Comparison of ENCODE assay signal across 19 mouse cellular contexts in genomic region chr6:86270373-86271068, GRCm38 (mm10).
DNase-seq lines count a peak whose midpoint lies in the region; ATAC-seq and TF ChIP-seq lines count a peak whose summit lies in the region.
"Had no signal": no experiment of that assay in that cellular context is flagged by ENCODE, and none has a peak within 500 bp of the region (broad histone marks: within the 10 kb centered on the region; RNA-seq: fewer than 3 reads in every experiment).

No protein-coding gene starts in this region.

- ATAC-seq in kidney, postnatal 0 days (replicated peaks; ENCODE audit: low FRiP score, low read depth), result peak; percentile 51; the same call in 1 of the 2 replicates
- ATAC-seq in hindbrain, embryonic 11.5 days (ENCODE audit: low FRiP score), result no peak
- ATAC-seq: forebrain, postnatal 0 days; intestine, postnatal 0 days; midbrain, embryonic 16.5 days had no signal

- H3K27me3 ChIP-seq in kidney, postnatal 0 days (ENCODE audit: insufficient read depth, low read length), result no peaks in the 10 kb centered on the region
- no peaks in the 10 kb centered on the region for H3K27me3 ChIP-seq in hindbrain, embryonic 11.5 days (ENCODE audit: control insufficient read depth, insufficient read depth, low read length)
- H3K27me3 ChIP-seq: neural tube, embryonic 13.5 days had no signal

- no peaks in the 10 kb centered on the region for H3K9me3 ChIP-seq in kidney, postnatal 0 days (replicated peaks; ENCODE audit: low read length)
- H3K9me3 ChIP-seq in hindbrain, embryonic 11.5 days (ENCODE audit: control insufficient read depth, low read length), result no peaks in the 10 kb centered on the region
- H3K9me3 ChIP-seq: neural tube, embryonic 13.5 days had no signal

- no peak overlapping the region for H3K4me3 ChIP-seq in kidney, postnatal 0 days (replicated peaks; ENCODE audit: low read depth, low read length)
- no peak overlapping the region for H3K4me3 ChIP-seq in hindbrain, embryonic 11.5 days (ENCODE audit: low read depth, low read length)
- H3K4me3 ChIP-seq: left cerebral cortex, adult 2 months; myocyte; neural tube, embryonic 13.5 days had no signal

- DNase-seq in embryo, embryonic 10 days (ENCODE audit: low spot score), result peak; percentile 17
- no peak for DNase-seq in embryo, embryonic 11 days
- peak; percentile 86 for DNase-seq in kidney, postnatal 0 days (ENCODE audit: low spot score)
- no peak for DNase-seq in kidney, postnatal 10 days
- peak; percentile 18 for DNase-seq in adrenal gland, postnatal 25 days
- DNase-seq in hindbrain, embryonic 11.5 days (ENCODE audit: low spot score), result no peak
- DNase-seq in layer of hippocampus, adult 8-10 months (ENCODE audit: low spot score in 2 of 2), result no peak
- DNase-seq: forebrain, postnatal 0 days; gastrocnemius, postnatal 14 days; heart, adult 11 months; kidney, postnatal 4 days; left cerebral cortex, postnatal 4 days; lung, postnatal 4 days had no signal

- H3K4me2 ChIP-seq in kidney, postnatal 0 days (ENCODE audit: low read length), result no peak overlapping the region
- H3K4me2 ChIP-seq in hindbrain, embryonic 11.5 days (replicated peaks; ENCODE audit: low read depth, low read length), result no peak overlapping the region
- H3K4me2 ChIP-seq: heart, embryonic 11.5 days; neural tube, embryonic 13.5 days had no signal

- TF ChIP-seq CTCF in kidney, postnatal 0 days (IDR thresholded peaks at IDR 0.05; ENCODE audit: low read depth), result no peak

- no peaks in the 10 kb centered on the region for H3K36me3 ChIP-seq in kidney, postnatal 0 days (ENCODE audit: insufficient read depth, low read length)
- H3K36me3 ChIP-seq in hindbrain, embryonic 11.5 days (ENCODE audit: control insufficient read depth, insufficient read depth, low read length), result no peaks in the 10 kb centered on the region
- H3K36me3 ChIP-seq: neural tube, embryonic 13.5 days had no signal

- H3K9ac ChIP-seq in kidney, postnatal 0 days (ENCODE audit: low read depth, low read length), result no peak overlapping the region
- no peak overlapping the region for H3K9ac ChIP-seq in hindbrain, embryonic 11.5 days (ENCODE audit: low read depth, low read length)
- H3K9ac ChIP-seq: forebrain, postnatal 0 days; neural tube, embryonic 13.5 days had no signal

- H3K27ac ChIP-seq in kidney, postnatal 0 days, result no peak overlapping the region
- no peak overlapping the region for H3K27ac ChIP-seq in hindbrain, embryonic 11.5 days (ENCODE audit: low read depth, low read length)
- H3K27ac ChIP-seq: left cerebral cortex, adult 2 months; neural tube, embryonic 13.5 days had no signal

- 39% methylated on average over 8 of the region's 8 CpGs for WGBS in kidney, postnatal 0 days
- WGBS in hindbrain, embryonic 11.5 days, result 73% methylated on average over 8 of the region's 8 CpGs

- no peaks in the 10 kb centered on the region for H3K4me1 ChIP-seq in kidney, postnatal 0 days (replicated peaks; ENCODE audit: insufficient read depth, low read length)
- H3K4me1 ChIP-seq in hindbrain, embryonic 11.5 days (replicated peaks; ENCODE audit: control insufficient read depth, insufficient read depth, low read length), result no peaks in the 10 kb centered on the region

Comparison
In these comparisons a context has a peak if more than half of its experiments do, and no peak if none do; other contexts are left out.
1. DNase-seq: peak in embryo, embryonic 10 days (single experiment), kidney, postnatal 0 days (single experiment) and adrenal gland, postnatal 25 days (single experiment); none in embryo, embryonic 11 days (single experiment), kidney, postnatal 10 days (single experiment), hindbrain, embryonic 11.5 days (single experiment) and layer of hippocampus, adult 8-10 months (0 of 2).